Mouse (Mus musculus): ENCODE measurements at regions not wholly inside any gene's neighbourhood (a gene's known extent, or its start where the extent isn't known, plus 50 kb on each side); places are given as distances from the start of the nearest gene placed in this dataset.

GRCm38 (mm10) chr1:168504773-168505172 lies 72.7 kb upstream of the Pbx1 start:
- H3K4me2 ChIP-seq (ENCODE audit: low read length), result no peak overlapping the region
- H3K4me1 ChIP-seq (ENCODE audit: control insufficient read depth, insufficient read depth, low read length), result peaks cover 3% of the 10 kb centered on the region; the same call in 1 of the 2 replicates
- ATAC-seq, result peak; percentile 82
- no peaks in the 10 kb centered on the region for H3K36me3 ChIP-seq (ENCODE audit: control insufficient read depth, insufficient read depth, low read length)
- H3K4me3 ChIP-seq (ENCODE audit: low read depth, low read length), result no peak overlapping the region
- 69% methylated on average over 9 of the region's 9 CpGs for WGBS
- no peak overlapping the region for H3K27ac ChIP-seq (ENCODE audit: low read length)
- no peak overlapping the region for H3K9ac ChIP-seq (ENCODE audit: low read depth, low read length)
- no peaks in the 10 kb centered on the region for H3K9me3 ChIP-seq (replicated peaks; ENCODE audit: control insufficient read depth, low read length, poor library complexity, severe bottlenecking)
- no peaks in the 10 kb centered on the region for H3K27me3 ChIP-seq (ENCODE audit: control insufficient read depth, insufficient read depth, low read depth, low read length)

DNA sequence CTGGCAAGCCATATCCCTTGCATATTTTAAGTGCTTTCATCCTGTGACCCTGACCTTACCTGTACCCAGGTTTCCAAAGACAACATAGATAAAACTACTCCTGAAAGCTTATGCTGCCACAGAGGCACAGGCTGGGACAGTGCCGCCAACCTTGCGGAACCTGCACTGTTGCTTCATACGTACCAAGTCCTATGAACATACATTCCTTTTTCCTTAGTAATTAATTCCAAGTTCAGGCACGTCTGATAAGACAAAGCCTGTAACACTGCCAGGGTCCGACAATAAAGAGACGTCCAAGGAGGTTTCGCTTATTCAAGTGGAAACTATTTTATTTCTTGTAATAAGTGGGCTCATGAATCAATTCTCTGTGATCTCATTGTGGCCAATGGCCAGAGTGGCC lies 70.2 kb upstream of the Pbx1 start:
- no peak for ATAC-seq
- Histone ChIP-seq H3K9me3 (replicated peaks; ENCODE audit: control insufficient read depth, low read length, poor library complexity, severe bottlenecking) (no peaks in the 10 kb centered on the region), H3K27ac (ENCODE audit: low read length) (no peak overlapping the region), H3K4me2 (ENCODE audit: low read length) (no peak overlapping the region), H3K4me3 (ENCODE audit: low read depth, low read length) (no peak overlapping the region), H3K4me1 (ENCODE audit: control insufficient read depth, insufficient read depth, low read length) (peaks cover 3% of the 10 kb centered on the region; the same call in 1 of the 2 replicates), H3K27me3 (ENCODE audit: control insufficient read depth, insufficient read depth, low read depth, low read length) (no peaks in the 10 kb centered on the region), H3K9ac (ENCODE audit: low read depth, low read length) (no peak overlapping the region), H3K36me3 (ENCODE audit: control insufficient read depth, insufficient read depth, low read length) (no peaks in the 10 kb centered on the region)
- WGBS, result 34% methylated on average over 7 of the region's 7 CpGs

DNA sequence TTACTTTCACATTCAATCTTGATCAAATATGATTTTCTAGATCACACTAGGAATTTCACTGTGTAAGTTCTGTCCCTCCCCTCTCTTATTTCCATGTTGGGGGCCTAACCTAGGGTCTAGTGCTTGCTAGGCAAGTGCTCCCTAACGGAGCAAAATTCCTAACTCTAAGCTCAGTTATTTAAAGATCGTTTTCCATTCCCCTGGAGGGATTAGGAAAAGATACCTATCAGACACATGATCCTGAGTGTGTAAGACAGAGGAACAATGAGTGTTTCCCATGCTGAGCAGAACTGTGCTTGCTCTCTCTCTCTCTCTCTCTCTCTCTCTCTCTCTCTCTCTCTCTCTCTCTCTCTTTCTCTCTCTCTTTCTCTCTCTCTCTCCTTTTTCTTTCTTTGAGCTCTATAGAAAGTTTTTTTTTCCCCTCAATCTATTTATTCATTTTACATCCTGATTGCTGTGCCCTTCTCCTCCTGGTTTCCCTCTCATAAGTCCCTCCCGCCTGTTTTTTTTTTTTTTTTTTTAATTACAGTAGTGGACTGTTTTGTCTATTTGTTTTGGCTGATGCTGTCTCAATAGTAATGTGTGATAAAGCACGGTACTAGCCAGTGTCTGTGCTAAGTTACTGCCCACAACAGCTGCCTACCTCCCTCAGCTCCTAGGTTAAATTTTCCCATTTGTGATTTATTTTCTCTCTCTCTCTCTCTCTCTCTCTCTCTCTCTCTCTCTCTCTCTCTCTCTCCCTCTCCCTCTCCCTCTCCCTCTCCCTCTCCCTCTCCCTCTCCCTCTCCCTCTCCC lies 69.5 kb upstream of the Pbx1 start:
- Histone ChIP-seq H3K27me3 (ENCODE audit: control insufficient read depth, insufficient read depth, low read depth, low read length) (no peaks in the 10 kb centered on the region), H3K4me2 (ENCODE audit: low read length) (no peak overlapping the region), H3K4me1 (ENCODE audit: control insufficient read depth, insufficient read depth, low read length) (peaks cover 3% of the 10 kb centered on the region; the same call in 1 of the 2 replicates), H3K36me3 (ENCODE audit: control insufficient read depth, insufficient read depth, low read length) (no peaks in the 10 kb centered on the region), H3K27ac (ENCODE audit: low read length) (no peak overlapping the region), H3K4me3 (ENCODE audit: low read depth, low read length) (no peak overlapping the region), H3K9ac (ENCODE audit: low read depth, low read length) (no peak overlapping the region), H3K9me3 (replicated peaks; ENCODE audit: control insufficient read depth, low read length, poor library complexity, severe bottlenecking) (no peaks in the 10 kb centered on the region)
- no peak for ATAC-seq
- 33% methylated on average over 4 of the region's 4 CpGs for WGBS

- H3K4me1 ChIP-seq (ENCODE audit: control insufficient read depth, insufficient read depth, low read length), result peaks cover 13% of the 10 kb centered on the region
- H3K36me3 ChIP-seq (ENCODE audit: control insufficient read depth, insufficient read depth, low read length), result no peaks in the 10 kb centered on the region
- H3K27ac ChIP-seq (ENCODE audit: low read length), result no peak overlapping the region
- no peaks in the 10 kb centered on the region for H3K27me3 ChIP-seq (ENCODE audit: control insufficient read depth, insufficient read depth, low read depth, low read length)
- H3K4me3 ChIP-seq (ENCODE audit: low read depth, low read length), result no peak overlapping the region
- H3K9ac ChIP-seq (ENCODE audit: low read depth, low read length), result no peak overlapping the region
- WGBS, result 82% methylated on average over 4 of the region's 4 CpGs
- H3K9me3 ChIP-seq (replicated peaks; ENCODE audit: control insufficient read depth, low read length, poor library complexity, severe bottlenecking), result no peaks in the 10 kb centered on the region
- no peak overlapping the region for H3K4me2 ChIP-seq (ENCODE audit: low read length)
- no peak for ATAC-seq
Measured at GRCm38 (mm10) chr1:168497801-168498200, 65.7 kb upstream of the Pbx1 start.

DNA sequence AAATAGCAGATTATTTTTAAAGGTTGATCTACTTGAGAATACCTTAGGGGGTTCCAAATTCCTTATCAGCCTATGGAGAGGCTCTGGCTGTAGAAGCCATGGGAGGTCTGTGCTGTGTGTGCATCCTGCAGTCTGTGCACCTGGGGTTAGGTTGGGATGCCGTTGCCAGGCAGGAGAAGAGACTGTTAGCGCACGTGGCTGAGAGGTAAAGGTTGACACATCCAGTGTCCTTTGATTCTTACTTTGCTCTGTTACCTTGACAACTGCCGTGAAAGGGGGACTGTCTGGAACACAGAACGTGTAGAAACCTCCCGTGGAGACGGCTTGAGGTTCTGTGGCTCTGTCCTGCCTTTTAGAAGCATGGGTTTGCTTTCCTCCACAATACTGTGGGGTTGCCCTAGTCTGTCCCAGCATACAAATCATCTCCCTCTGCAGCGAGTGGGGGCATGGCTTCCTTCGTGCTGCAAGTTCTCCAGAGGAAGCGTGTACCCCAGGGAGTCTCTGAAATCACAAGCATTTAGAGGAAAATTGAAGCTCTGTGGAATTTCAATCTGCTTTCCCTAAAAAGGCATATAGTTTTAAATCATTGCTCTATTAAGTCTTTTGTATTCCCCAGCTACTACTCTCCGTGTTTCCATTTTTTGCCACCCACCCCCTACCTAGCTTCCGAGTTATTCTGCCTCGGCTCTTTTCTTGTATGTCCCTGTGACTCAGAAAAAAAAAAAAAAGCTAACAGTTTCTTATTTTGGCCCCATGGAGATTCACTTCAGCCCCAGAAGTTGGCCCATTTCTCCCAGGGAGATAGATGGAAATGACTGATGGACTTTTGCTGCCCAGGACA lies 63.8 kb upstream of the Pbx1 start:
- 0 out of 2 replicates have a peak overlapping the region, but pooled peaks have one; percentile 4 for H3K9ac ChIP-seq (ENCODE audit: low read depth, low read length)
- 24% methylated on average over 13 of the region's 13 CpGs for WGBS

GRCm38 (mm10) chr1:168487492-168487891 lies 55.4 kb upstream of the Pbx1 start:
- H3K9me3 ChIP-seq (replicated peaks; ENCODE audit: control insufficient read depth, low read length, poor library complexity, severe bottlenecking), result no peaks in the 10 kb centered on the region
- H3K4me3 ChIP-seq (ENCODE audit: low read depth, low read length), result no peak overlapping the region
- no peak overlapping the region for H3K9ac ChIP-seq (ENCODE audit: low read depth, low read length)
- no peak overlapping the region for H3K4me2 ChIP-seq (ENCODE audit: low read length)
- H3K27me3 ChIP-seq (ENCODE audit: control insufficient read depth, insufficient read depth, low read depth, low read length), result no peaks in the 10 kb centered on the region
- no peaks in the 10 kb centered on the region for H3K36me3 ChIP-seq (ENCODE audit: control insufficient read depth, insufficient read depth, low read length)
- no peak for ATAC-seq
- H3K4me1 ChIP-seq (ENCODE audit: control insufficient read depth, insufficient read depth, low read length), result no peaks in the 10 kb centered on the region
- H3K27ac ChIP-seq (ENCODE audit: low read length), result no peak overlapping the region
- 77% methylated on average over 7 of the region's 7 CpGs for WGBS

More for the DNA sequence above, 63.8 kb upstream of the Pbx1 start:
- H3K27me3 ChIP-seq (ENCODE audit: control insufficient read depth, insufficient read depth, low read depth, low read length), result no peaks in the 10 kb centered on the region
- H3K4me1 ChIP-seq (ENCODE audit: control insufficient read depth, insufficient read depth, low read length), result peaks cover 10% of the 10 kb centered on the region
- peak overlapping the region; percentile 24 for H3K4me2 ChIP-seq (ENCODE audit: low read length)
- no peaks in the 10 kb centered on the region for H3K9me3 ChIP-seq (replicated peaks; ENCODE audit: control insufficient read depth, low read length, poor library complexity, severe bottlenecking)
- peak; percentile 76 for ATAC-seq
- no peaks in the 10 kb centered on the region for H3K36me3 ChIP-seq (ENCODE audit: control insufficient read depth, insufficient read depth, low read length)
- peak overlapping the region; percentile 33 for H3K27ac ChIP-seq (ENCODE audit: low read length)
- H3K4me3 ChIP-seq (ENCODE audit: low read depth, low read length), result no peak overlapping the region

DNA sequence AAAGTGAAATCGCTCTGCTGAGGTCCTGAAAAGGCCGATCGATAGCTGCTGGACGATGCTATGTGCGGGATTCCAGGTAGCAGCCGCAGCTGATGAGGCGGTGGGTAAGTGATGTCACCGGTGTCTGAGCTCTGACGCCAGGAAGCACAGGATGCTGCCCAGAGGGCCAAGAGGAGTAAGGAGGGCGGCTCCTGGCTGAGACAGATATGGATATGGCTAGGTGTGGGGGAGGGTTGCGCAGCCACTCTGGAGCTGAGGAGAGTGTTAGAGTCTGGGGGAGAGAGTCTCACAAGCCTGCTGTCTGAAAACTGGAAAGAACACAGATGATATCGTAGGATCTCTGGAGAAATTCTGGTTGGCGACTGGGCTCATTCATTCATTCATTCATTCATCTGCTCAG lies 51.6 kb upstream of the Pbx1 start:
- no peak overlapping the region for H3K4me3 ChIP-seq (ENCODE audit: low read depth, low read length)
- 84% methylated on average over 13 of the region's 13 CpGs for WGBS
- H3K4me2 ChIP-seq (ENCODE audit: low read length), result no peak overlapping the region
- no peaks in the 10 kb centered on the region for H3K36me3 ChIP-seq (ENCODE audit: control insufficient read depth, insufficient read depth, low read length)
- H3K27me3 ChIP-seq (ENCODE audit: control insufficient read depth, insufficient read depth, low read depth, low read length), result no peaks in the 10 kb centered on the region
- no peaks in the 10 kb centered on the region for H3K4me1 ChIP-seq (ENCODE audit: control insufficient read depth, insufficient read depth, low read length)
- H3K27ac ChIP-seq (ENCODE audit: low read length), result no peak overlapping the region
- no peak overlapping the region for H3K9ac ChIP-seq (ENCODE audit: low read depth, low read length)
- H3K9me3 ChIP-seq (replicated peaks; ENCODE audit: control insufficient read depth, low read length, poor library complexity, severe bottlenecking), result no peaks in the 10 kb centered on the region
- ATAC-seq, result no peak

All from midbrain, embryonic 16.5 days (tissue).